In genomic region chr11:5429396-5430190, GRCm38 (mm10) we compare ENCODE assay signal across 31 mouse cellular contexts. TPM values are rescaled to one million over a fixed set of nuclear protein-coding genes. Genes with fewer than 3 reads are reported as not detected.
DNase-seq lines count a peak whose midpoint lies in the region; ATAC-seq lines count a peak whose summit lies in the region.
"Had no signal": no experiment of that assay in that cellular context is flagged by ENCODE, and none has a peak within 500 bp of the region (broad histone marks: within the 10 kb centered on the region; RNA-seq: fewer than 3 reads in every experiment).

No protein-coding gene starts in this region.

- no peak overlapping the region for H3K4me2 ChIP-seq in lung, embryonic 16.5 days (ENCODE audit: low read depth, low read length)
- H3K4me2 ChIP-seq in midbrain, embryonic 15.5 days, result no peak overlapping the region
- H3K4me2 ChIP-seq: embryonic facial prominence, embryonic 15.5 days; forebrain, embryonic 13.5 days; hindbrain, embryonic 12.5 days; liver, embryonic 12.5 days; neural tube, embryonic 12.5 days had no signal

- no peak for DNase-seq in lung, postnatal 14 days
- peak; percentile 54 for DNase-seq in CD4-positive, CD25-positive, alpha-beta regulatory T cell, adult 2 months (ENCODE audit: low read depth, low spot score)
- DNase-seq in natural killer cell, adult 2 months (ENCODE audit: low spot score in 2 of 2), result peak; percentile 38 to 68
- DNase-seq in kidney, postnatal 36 days, result no peak
- DNase-seq: adrenal gland, adult 2 months; B cell, adult 2 months; cerebellum, adult 2 months; cerebellum, postnatal 14 days; gastrocnemius, postnatal 25 days; heart, adult 2 months; heart, postnatal 36 days; kidney, adult 11 months; kidney, postnatal 25 days; layer of hippocampus, postnatal 36 days; left cerebral cortex, postnatal 4 days; liver, postnatal 0 days; midbrain, embryonic 14.5 days; thymus, postnatal 25 days had no signal

- no peaks in the 10 kb centered on the region for H3K27me3 ChIP-seq in lung, embryonic 16.5 days (ENCODE audit: control insufficient read depth, insufficient read depth, low read depth, low read length)
- no peaks in the 10 kb centered on the region for H3K27me3 ChIP-seq in midbrain, embryonic 15.5 days (replicated peaks)
- H3K27me3 ChIP-seq: embryonic facial prominence, embryonic 15.5 days; forebrain, embryonic 13.5 days; hindbrain, embryonic 12.5 days; liver, embryonic 12.5 days; neural tube, embryonic 12.5 days had no signal

- no peaks in the 10 kb centered on the region for H3K36me3 ChIP-seq in lung, embryonic 16.5 days (ENCODE audit: control insufficient read depth, insufficient read depth, low read length)
- H3K36me3 ChIP-seq in midbrain, embryonic 15.5 days (replicated peaks), result no peaks in the 10 kb centered on the region
- H3K36me3 ChIP-seq: embryonic facial prominence, embryonic 10.5 days; embryonic facial prominence, embryonic 15.5 days; hindbrain, embryonic 12.5 days; liver, embryonic 12.5 days; neural tube, embryonic 12.5 days had no signal

- no peak overlapping the region for H3K4me3 ChIP-seq in lung, embryonic 16.5 days (ENCODE audit: low read length)
- no peak overlapping the region for H3K4me3 ChIP-seq in midbrain, embryonic 15.5 days
- H3K4me3 ChIP-seq: embryonic facial prominence, embryonic 10.5 days; embryonic facial prominence, embryonic 15.5 days; forebrain, embryonic 13.5 days; heart, adult 2 months; hindbrain, embryonic 12.5 days; layer of hippocampus, adult 2 months; liver, embryonic 12.5 days; neural tube, embryonic 12.5 days had no signal

- ATAC-seq in lung, embryonic 16.5 days (ENCODE audit: low read depth), result peak; percentile 23; the same call in 1 of the 2 replicates
- peak; percentile 67 for ATAC-seq in activated CD4-positive, CD25-positive, alpha-beta regulatory T cell, adult 4 months
- no peak for ATAC-seq in midbrain, embryonic 15.5 days (replicated peaks)
- ATAC-seq: forebrain, embryonic 13.5 days; hindbrain, postnatal 0 days; liver, embryonic 12.5 days; liver, postnatal 0 days; lung, postnatal 0 days had no signal

- H3K4me1 ChIP-seq in lung, embryonic 16.5 days (replicated peaks; ENCODE audit: control insufficient read depth, insufficient read depth, low read length), result peaks cover 29% of the 10 kb centered on the region
- peaks cover 7% of the 10 kb centered on the region; the same call in 1 of the 2 replicates for H3K4me1 ChIP-seq in midbrain, embryonic 15.5 days
- H3K4me1 ChIP-seq: neural tube, embryonic 12.5 days had no signal

- no peaks in the 10 kb centered on the region for H3K9me3 ChIP-seq in lung, embryonic 16.5 days (ENCODE audit: control insufficient read depth, low read length)
- no peaks in the 10 kb centered on the region for H3K9me3 ChIP-seq in midbrain, embryonic 15.5 days
- H3K9me3 ChIP-seq: embryonic facial prominence, embryonic 10.5 days; embryonic facial prominence, embryonic 15.5 days; forebrain, embryonic 13.5 days; hindbrain, embryonic 12.5 days; liver, embryonic 12.5 days; neural tube, embryonic 12.5 days had no signal

- 77% methylated on average over 4 of the region's 4 CpGs for WGBS in lung, embryonic 16.5 days
- 90% methylated on average over 4 of the region's 4 CpGs for WGBS in midbrain, embryonic 15.5 days

- no peak overlapping the region for H3K27ac ChIP-seq in lung, embryonic 16.5 days (ENCODE audit: low read length)
- H3K27ac ChIP-seq in midbrain, embryonic 15.5 days, result no peak overlapping the region
- H3K27ac ChIP-seq: embryonic facial prominence, embryonic 10.5 days; embryonic facial prominence, embryonic 15.5 days; forebrain, embryonic 13.5 days; heart, adult 2 months; hindbrain, embryonic 12.5 days; hindbrain, postnatal 0 days; liver, embryonic 12.5 days; macrophage; neural tube, embryonic 12.5 days had no signal

- no peak overlapping the region for H3K9ac ChIP-seq in lung, embryonic 16.5 days (ENCODE audit: low read length)
- no peak overlapping the region for H3K9ac ChIP-seq in midbrain, embryonic 15.5 days
- H3K9ac ChIP-seq: embryonic facial prominence, embryonic 15.5 days; forebrain, embryonic 13.5 days; hindbrain, embryonic 12.5 days; liver, embryonic 12.5 days; liver, postnatal 0 days; neural tube, embryonic 12.5 days had no signal

RNA-seq across cellular contexts. Expression of gene Znrf3, which starts 15.1 kb away (rescaled TPM):
- polyA plus RNA-seq in lung, embryonic 16.5 days (2015; fragmentation: Nextera tagmentation; extraction: Ambion mirVana), result 15.9 and 17.2 TPM in 2 replicates
- polyA plus RNA-seq in activated CD4-positive, CD25-positive, alpha-beta regulatory T cell, adult 4 months (2017; shearing (Covaris generic)), result 10 to 100 TPM; 12.0 to 18.3 TPM
- polyA plus RNA-seq in midbrain, embryonic 15.5 days (2015; fragmentation: Nextera tagmentation; extraction: Ambion mirVana), result 7.1 and 7.8 TPM in 2 replicates

Comparison
In these comparisons a context has a peak if more than half of its experiments do, and no peak if none do; other contexts are left out.
1. DNase-seq: peak in CD4-positive, CD25-positive, alpha-beta regulatory T cell, adult 2 months (single experiment) and natural killer cell, adult 2 months (2 of 2); none in lung, postnatal 14 days (single experiment) and kidney, postnatal 36 days (0 of 2).